Mouse (Mus musculus) T-helper 17 cell (primary cell): ENCODE results near the gene Ak4.

Source experiments
- in situ Hi-C, 2 experiments: fragments of 300-600 bp; cut with MboI, MseI; formaldehyde crosslinking; loops; 1 replicate in 1 of 2; 2 replicates in 1 of 2; pipeline ENCODE4 v1.15.1; 2025; ENCODE audit warnings: high pct_unique_total_duplicates in 2 of 2

Ak4 gene

DNA sequence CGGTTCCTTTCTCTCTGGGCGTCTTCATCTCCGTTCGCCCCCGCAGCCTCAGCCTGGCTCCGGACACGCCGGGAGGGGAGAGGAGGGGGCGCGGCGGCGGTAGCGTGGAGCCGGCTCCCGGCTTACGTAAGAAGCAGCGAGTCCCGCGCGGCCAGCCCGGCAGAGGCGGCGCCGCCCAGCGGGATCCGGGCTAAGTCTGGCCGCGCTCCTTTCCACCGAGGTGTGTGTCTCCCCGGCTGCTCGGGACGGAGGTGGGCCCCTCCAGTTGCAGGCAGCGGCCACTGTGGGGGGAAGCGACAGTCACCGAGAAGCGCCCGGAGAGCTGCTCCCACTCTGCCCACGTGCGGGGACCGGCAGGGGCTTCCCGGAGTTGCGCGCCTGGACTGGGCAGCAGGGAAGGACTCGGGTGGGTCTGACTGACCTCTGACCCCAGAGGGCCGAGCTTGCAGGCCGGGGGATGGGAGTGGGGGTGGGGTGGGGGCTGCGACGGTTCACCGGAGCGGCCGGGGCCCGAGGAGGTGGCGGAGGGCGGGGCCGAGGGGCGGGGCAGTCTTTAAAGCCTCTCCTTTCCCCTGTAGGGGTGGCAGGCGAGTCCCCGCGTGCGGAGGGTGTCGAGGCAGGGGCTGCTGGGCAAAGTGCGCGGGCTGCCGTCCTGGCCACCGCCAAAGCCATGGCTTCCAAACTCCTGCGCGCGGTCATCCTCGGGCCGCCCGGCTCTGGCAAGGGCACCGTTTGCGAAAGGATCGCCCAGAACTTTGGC lies at the start of gene Ak4:
Gene Ak4, plus strand, starts transcription at position 127 of the 760 bp plus-strand sequence.
- in situ Hi-C loops = no loop called here

DNA sequence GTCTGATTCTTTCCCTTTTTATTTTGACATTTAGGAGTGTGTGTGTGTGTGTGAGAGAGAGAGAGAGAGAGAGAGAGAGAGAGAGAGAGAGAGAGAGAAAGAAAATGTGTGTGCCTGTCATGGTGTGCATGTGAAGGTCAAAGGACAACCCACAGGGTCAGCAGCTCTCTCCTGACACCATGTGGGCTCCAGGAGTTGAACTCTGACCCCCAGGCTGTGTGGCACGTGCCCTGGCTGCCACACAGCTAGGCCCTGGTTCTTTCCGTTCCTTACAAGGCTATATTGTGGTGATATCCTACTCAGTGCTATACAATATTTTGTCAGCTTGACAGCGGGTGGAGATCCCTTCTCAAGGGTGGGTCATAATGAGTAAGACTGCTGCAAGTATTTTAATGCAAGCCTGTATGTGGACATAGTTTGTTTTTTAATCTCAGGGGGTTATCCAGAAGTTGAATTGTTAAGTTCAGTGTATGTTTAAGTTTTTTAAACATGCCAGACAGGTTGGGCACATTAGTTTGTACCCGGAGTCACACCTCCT lies 49.3 kb upstream of the Ak4 start:
- in situ Hi-C loops = loop anchor here in 1 of 2 experiments (25.0 kb wide), 1 partner anchor 1842 kb away; the partner anchor contains the start of gene Slc35d1

DNA sequence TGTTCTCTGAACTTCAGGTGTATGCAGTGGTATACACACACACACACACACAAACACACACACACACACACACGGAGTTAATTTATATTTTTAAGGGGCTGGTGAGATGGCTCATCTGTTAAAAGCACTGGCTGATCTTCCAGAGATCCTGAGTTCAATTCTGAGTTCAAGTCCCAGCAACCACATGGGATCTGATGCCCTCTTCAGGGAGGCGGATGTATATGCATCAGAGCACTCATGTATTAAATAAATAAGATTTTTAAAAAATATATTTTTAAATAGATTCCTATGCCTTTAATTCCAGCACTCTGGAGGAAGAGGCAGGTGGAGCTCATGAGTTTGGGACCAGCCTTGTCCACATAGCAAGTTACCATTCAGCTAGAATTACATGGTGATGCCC lies 46.8 kb upstream of the Ak4 start:
- in situ Hi-C loops = loop anchor here in 1 of 2 experiments (25.0 kb wide), 1 partner anchor 1840 kb away; the partner anchor contains the start of gene Slc35d1

DNA sequence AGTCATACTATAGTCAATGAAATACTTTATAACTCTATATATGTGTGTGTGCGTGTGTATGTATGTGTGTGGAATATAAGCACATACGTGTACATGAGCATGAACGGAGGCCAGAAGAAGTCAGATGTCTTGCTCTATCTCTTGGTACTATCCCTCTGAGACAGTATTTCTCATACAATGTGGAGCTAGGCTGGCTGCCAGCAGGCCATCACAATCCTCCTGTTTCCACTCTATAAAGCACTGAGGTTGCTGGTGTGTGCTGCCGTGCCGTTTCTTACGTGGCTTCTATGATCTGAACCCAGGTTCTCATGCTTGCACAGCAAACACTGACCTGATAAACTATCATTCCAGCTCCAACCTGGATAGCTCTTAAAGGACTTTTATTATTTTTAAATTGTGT lies 46.3 kb upstream of the Ak4 start:
- in situ Hi-C loops = loop anchor here in 1 of 2 experiments (25.0 kb wide), 1 partner anchor 1840 kb away; the partner anchor contains the start of gene Slc35d1

DNA sequence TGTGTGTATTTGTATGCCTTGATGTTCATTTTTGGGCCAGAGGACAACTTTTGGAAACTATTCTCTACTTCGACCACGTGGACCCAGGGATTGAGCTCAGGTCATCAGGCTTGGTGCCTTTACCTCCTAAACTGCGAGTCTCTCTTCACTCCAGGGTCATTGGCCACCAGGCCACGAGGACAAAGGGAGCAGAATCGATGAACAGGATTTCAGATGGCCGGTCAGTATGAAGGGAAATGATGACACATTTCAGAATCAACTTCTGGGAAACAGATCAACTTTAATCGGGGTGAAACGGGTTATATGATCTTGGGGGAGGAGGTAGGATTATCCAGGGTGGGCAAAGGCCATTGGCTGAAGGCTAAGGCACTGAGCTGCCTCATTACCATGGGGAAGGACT lies 45.0 kb upstream of the Ak4 start:
- in situ Hi-C loops = loop anchor here in 1 of 2 experiments (25.0 kb wide), 1 partner anchor 1838 kb away; the partner anchor contains the start of gene Slc35d1

DNA sequence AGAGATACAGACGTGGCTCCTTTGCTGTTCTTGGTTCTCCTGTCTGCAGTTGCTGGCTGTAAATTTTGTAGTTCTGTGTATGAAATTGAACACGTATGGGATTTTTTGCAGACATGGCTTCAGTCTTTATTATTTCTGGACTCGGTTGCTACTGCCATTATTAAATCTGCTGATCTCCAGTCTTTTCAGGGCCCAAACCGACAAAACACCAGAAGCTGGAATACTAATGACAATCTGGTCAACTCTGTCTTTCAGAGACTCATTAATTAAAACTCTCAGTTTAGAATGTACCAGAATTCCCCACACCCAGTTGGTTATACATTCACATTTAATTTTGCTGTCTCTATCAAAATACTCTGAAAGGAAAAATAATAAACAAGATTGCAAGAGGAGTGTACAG lies 42.2 kb upstream of the Ak4 start:
- in situ Hi-C loops = loop anchor here in 1 of 2 experiments (25.0 kb wide), 1 partner anchor 790 kb away; no protein-coding TSS in a partner anchor

DNA sequence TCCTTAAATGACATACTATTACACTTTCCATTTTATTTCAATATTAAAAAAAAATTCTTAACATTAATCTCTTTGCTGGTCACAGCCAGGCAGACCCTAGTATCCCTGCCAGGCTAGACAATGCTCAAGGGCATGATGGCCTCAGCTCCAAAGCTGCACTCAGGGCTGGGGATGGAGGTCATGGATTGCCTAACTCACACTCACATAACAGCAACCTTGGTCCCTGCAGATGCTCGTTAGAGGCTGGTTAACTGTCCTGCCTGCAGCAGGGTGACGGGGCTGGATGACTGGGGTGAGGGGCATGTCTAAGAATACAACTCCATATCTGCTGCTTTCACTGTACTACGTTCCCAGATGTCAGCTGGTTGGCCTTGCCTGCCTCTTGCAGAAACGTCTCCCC lies 40.8 kb upstream of the Ak4 start:
- in situ Hi-C loops = loop anchor here in 1 of 2 experiments (25.0 kb wide), 1 partner anchor 791 kb away; no protein-coding TSS in a partner anchor

DNA sequence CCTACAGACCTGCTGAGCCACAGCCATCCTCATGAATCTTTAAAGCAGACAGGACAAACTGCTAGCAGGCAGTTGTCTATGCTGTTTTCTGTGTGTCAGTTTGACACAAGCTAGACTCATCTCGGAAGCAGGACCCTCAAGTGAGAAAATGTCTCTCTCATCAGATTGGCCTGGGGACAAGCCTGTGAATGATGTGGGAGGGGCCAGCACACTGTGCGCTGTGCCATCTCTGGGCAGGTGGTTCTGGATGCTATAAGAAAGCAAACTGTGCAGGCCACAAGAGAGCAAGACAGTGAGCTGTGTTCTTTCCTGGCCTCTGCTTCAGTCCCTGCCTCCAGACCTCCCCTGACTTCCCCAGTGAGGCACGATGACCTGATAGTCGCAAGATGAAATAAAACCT lies 40.3 kb upstream of the Ak4 start:
- in situ Hi-C loops = loop anchor here in 1 of 2 experiments (25.0 kb wide), 1 partner anchor 791 kb away; no protein-coding TSS in a partner anchor

DNA sequence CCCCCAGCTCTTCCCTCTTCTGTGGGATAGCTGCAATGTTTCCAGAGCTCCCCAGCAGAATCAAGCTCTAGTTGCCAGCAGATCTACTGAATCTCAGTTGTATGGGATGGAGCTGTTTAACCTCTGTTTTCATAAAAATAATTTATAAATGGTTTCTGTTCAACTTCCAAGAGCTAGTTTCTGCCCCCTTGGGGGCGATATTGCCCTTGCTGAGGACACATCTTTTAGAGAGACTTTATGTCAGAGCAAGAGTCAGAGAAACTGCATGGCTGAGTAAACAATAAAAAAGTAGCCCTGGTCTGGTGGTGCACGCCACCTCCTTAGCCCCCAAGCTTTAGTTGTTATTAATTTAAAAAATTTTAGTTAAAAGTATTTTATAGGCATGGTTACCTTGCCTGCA lies 34.1 kb upstream of the Ak4 start:
- in situ Hi-C loops = loop anchor here (5.0 to 25.0 kb wide), 4 partner anchors 67 to 798 kb away; no protein-coding TSS in a partner anchor

DNA sequence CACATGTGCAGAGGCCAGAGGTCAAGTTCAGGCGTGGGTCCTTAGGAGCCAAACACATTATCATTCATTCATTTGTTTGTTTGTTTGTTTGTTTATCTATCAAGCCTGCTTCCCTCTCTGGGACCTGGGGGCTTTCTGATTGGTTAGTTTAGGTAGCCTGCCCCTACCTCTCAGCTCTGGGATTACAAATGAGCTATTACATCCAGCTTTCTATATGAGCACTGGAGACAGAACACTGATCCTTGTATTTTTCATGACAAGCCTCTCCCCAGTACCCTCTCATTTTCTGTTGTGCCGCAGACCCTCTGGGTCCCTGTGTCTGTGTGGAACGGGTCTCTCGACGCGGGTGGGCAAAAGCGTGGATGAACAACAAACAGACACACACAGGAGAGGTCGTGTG lies 30.8 kb upstream of the Ak4 start:
- in situ Hi-C loops = loop anchor here (5.0 to 25.0 kb wide), 4 partner anchors 64 to 801 kb away; no protein-coding TSS in a partner anchor

DNA sequence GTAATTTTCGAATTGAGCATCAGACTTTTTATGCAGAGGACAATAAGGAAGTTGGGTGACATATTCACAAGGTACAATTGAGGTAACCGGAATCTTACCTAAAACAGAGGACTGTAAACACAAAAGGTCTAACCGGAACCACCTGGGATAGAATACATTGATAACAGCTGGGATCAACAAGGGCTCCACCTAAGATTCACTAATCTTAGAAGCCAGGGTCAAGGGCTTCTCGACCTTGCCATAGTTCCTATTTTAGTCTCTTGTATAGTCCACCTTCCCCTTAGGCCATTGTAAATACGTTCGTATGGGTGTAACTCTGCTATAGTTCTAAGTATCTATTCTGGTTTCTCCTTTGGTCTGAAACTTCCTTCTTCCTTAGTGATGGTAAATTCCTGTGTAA lies 30.4 kb upstream of the Ak4 start:
- in situ Hi-C loops = loop anchor here (5.0 to 25.0 kb wide), 4 partner anchors 64 to 801 kb away; no protein-coding TSS in a partner anchor

DNA sequence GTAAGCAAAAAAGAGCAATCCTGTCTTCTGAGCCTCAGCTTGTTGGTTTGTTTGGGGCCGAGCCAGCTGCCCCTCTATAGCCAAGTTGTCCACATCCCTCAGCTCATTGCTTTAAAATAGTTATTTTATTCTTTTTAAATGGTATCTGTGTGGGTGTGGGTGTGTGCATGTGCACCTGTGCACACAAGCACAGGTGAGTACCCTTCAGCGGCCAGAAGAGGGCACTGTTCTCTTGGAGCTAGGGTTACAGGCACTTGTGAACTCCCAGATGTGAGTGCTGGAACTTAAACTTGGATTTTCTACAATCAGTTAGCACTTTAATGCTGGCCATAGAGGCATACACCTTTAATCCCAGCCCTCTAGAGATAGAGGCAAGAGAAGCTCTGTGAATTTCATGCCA lies 26.8 kb upstream of the Ak4 start:
- in situ Hi-C loops = loop anchor here in 1 of 2 experiments (25.0 kb wide), 1 partner anchor 805 kb away; no protein-coding TSS in a partner anchor

DNA sequence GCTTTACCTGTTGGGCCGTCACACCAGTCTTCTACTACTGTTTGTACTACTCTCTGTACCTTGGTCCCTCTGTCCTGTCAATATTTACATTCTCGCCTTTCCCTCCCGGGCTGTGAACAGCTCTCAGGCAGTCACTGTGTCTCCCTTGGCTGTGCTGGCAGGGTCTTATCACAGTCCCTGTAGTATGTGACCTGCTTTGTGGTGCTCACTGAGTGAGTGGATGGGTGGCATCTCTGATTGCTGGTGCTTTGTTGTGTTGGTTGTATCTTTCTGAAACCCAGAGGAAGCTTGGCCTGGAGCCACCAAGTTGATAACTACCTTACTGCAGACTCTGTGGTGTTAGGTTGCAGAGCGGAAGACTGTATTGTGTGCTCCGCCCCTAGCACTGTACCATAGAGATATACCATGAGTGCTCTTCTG lies 25.8 kb upstream of the Ak4 start:
- in situ Hi-C loops = loop anchor here in 1 of 2 experiments (25.0 kb wide), 1 partner anchor 806 kb away; no protein-coding TSS in a partner anchor

DNA sequence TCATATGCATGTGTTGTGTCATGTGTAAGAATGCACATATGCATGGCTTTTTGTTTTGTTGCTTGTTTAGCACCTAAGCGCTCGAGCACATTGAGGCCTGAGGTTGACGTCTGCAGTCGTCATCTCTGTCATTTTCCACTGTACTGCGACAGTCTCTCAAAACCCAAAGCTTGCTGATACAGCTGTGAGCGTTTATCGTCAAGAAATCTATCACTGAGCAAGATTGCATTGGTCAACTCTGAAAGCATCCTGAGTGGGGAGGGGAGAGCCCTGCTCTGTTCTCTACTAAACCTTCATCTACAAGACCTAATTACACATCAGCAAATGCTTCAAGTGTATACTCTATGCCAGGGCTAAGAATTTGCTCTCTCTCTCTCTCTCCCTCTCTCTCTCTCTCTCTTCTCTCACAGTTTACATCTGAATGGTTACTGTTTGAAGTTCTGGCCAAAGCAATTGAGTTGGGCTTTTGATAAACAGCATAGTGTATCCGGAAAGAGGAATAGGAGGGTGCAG lies 24.0 kb upstream of the Ak4 start:
- in situ Hi-C loops = loop anchor here in 1 of 2 experiments (25.0 kb wide), 1 partner anchor 808 kb away; no protein-coding TSS in a partner anchor

DNA sequence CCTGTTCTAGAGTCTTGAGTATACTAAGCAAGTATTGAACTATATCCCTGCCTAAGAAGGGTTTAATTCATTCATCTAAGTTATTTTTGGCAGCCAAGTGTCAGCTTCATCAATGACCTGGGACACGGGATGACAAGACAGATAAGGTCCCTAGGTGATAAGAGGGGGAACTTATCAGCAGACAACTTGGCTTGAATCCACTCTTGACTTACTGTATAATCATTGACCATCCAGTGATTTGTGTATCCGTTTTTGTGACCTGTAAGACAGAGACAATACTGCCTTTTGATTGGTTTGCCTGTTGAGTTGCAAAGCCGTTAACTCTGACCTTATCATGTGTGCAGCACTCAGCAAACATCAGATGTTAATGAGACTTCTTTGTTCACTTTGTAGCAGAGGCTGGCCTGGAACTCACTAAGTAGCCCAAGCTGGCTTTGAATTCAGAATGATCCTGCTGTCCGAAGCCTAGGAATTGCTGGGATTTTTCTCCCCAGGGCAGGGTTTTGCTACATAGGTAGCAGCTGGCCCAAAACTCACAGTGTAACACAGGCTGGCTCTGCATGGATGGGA lies 19.0 kb upstream of the Ak4 start:
- in situ Hi-C loops = no loop called here

DNA sequence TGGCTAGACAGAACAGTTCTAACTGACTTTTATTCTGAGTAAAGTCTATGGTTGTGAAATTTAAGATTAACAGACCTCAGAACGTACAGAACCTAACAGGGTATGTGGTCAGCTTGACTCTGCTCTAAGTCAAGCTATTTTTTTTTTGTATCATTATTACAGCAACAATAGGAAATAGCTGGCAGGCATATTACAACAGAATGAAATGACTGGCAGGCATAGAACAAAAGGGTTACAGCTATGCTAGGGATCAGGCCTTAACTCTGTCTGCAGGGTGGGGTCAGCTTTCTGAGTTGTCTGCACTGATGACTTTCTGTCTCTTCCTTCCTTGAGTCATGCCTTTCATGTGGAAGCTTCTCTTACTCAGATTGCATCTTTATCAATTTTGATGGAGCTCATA lies 17.1 kb upstream of the Ak4 start:
- in situ Hi-C loops = no loop called here

DNA sequence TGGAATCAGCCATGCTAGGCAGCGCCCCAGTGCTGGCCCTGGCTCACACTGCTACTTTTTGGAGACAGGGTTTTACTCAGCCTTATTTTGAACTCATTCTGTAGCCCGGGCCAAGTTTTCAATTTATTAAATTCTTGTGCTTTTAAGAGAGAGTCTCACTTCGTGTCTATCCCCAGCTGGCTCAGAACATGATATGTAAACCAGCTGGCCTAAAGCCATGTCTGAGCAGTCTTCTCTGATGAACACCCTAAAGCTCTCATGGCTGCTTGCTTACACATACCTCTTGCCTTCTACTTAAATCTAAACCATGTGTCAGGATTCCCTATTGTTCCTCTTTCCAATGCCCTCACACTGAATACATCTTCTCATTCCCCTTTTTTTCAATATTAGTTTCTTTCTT lies 14.2 kb upstream of the Ak4 start:
- in situ Hi-C loops = no loop called here

DNA sequence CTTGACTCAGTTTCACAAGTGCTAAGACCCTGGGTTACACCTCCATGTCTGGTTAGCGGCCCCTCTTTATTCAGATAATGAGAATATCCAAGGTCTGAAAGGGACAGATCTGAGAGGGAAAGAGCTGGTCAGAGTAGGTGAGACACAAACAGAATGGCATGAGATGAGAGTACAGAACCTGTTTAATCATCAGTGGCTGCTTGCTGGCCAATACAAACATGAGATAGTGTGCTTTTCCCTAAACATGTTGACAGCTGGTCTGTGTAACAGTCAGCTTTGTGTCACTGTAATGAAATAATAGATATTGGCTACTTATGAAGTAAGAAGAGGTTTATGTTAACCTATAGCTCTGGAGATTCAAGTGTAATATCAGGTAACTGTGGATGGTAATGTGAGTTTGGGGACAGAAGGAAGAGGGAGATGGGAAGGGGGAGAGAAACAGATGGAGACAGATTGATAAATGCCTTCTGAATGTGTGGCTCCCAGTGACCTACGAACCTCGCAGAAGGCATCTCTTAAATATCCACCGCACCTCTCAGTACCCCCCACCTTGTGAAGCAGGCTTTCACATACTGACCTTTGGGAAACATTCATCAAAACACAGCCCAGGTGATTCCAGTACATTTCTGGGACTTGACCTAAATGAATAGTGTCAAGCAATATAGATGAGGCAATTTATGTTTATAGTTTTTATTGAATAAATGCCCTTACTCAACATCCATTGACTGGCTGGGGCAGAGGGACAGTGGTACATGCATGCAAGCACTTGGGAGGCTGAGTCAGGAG lies 12.5 kb upstream of the Ak4 start:
- in situ Hi-C loops = no loop called here

DNA sequence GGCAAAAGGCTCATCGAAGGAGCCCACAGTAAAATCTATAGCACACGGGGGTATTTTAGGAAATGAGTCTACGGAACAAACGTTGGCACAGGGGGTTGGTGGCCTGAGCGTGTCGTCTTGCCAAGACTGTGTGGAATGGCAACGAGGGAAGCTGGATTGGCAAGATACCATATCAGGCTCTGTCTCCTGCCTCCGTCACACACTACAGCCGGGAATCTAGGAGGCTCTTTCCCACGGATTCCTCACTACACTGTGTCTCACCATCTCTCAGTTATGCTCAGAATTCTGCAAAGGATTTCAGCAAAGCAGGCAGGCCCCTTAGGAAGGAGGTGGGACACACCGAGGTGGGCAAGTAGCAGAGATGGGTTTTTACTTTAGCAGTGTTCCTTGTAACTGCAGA lies 2.1 kb upstream of the Ak4 start:
- in situ Hi-C loops = no loop called here

DNA sequence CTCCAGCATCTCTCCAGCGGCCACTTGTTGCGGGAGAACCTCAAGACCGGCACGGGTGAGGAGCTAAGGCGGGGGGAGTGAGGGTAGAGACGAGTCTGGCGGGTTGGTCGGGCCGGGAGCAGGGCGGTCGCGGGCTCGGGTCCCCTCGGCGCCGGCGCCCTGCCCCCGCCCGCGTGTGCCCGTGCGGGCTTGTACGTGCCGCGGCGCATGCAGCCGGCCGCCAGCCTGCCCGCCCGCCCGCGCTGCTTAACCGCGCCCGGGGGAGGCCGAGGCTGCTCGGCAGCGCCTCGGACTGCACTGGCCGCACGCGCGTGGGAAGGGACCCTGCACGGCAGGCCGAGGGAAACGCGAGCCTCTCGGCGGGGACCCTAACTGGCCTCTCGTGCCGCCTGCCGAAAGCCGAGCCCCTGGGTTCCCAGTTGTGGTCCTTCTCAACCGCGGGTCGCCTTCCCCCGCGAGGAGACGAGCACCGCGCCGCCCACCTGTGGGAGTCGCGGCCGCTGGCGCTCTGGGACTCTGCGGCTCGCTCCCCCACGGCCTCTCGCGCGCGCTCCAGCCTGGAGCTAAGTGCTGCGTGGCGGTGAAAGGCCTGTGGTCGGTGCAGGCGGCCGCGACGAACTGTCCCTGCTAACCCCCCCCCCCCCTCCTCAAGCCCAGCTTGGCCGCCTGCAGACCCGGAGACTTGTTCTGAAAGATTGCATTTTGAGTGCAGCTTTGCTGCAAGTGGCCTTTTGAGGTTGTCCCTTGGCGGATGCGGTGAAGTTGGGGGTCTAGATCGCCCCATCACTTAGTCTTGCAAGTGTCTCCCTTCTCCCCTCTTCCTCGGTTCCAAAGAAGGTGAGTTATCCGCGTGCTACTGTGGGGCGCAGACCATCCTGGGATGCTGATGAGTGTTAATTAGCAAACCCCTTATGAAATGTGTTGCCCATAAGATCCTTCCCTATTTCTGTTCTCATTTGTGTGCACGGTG lies 1.1 kb downstream of the Ak4 start:
- in situ Hi-C loops = no loop called here
